Mouse (Mus musculus): Measurements from ENCODE around the gene Hoxa11. TPM values are rescaled to one million over a fixed set of nuclear protein-coding genes. Genes with fewer than 3 reads are reported as not detected.
A peak's percentile ranks its signal among the peaks of the same experiment; 100 is the strongest.

Gene Hoxa11
- polyA plus RNA-seq, 1 experiment from 2014 or later = not detected

DNA sequence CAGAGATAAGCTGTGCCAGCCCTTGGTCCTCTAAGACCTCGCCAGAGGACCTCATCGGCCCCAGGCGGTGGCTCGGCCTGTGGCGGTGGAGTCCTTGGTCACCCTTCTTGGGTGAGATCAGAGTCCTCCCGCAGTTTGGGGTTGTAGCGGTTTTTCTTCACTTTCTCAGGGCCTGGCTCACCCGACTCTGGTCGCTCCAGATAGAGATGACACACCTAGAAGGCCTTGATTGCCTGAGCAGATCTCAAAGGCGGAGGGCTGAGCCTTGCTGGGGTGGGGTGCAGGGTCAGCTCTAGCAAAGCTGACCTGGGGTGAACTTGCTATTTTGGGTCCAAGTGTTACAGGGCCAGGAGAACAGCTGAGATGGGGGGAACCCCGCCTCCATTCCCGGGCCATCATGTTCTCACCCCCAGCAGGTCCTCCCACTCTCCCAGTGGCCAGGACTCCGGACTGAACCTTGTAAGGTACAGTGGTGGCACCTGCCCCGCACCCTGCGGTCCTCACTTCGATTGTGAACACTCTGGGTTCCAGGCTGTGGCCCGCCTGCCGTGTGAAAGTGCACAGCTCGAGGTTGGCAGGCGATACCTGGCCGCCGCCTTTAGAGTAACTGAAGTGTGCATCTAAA is 28.2 kb upstream of the Hoxa11 start:
- no peak overlapping the region for H3K27ac ChIP-seq (ENCODE audit: poor library complexity, severe bottlenecking)
- peak overlapping the region; percentile 18 for H3K4me3 ChIP-seq
- H3K9me3 ChIP-seq (replicated peaks) = no peaks in the 10 kb centered on the region
- peaks cover 15% of the 10 kb centered on the region for H3K4me1 ChIP-seq (replicated peaks)
- 2% methylated on average over 22 of the region's 22 CpGs for WGBS
- ATAC-seq (ENCODE audit: insufficient number of reproducible peaks, low FRiP score) = no peak
- H3K4me2 ChIP-seq = peak overlapping the region; percentile 35
- no peak overlapping the region for H3K9ac ChIP-seq
- peaks cover 89% of the 10 kb centered on the region for H3K27me3 ChIP-seq (replicated peaks)
- H3K36me3 ChIP-seq = no peaks in the 10 kb centered on the region

GRCm38 (mm10) chr6:52272766-52273655 is 27.4 kb upstream of the Hoxa11 start:
- Histone ChIP-seq H3K36me3 (no peaks in the 10 kb centered on the region), H3K9ac (no peak overlapping the region), H3K4me3 (peak overlapping the region; percentile 18; the same call in 1 of the 2 replicates), H3K9me3 (replicated peaks) (no peaks in the 10 kb centered on the region), H3K27ac (ENCODE audit: poor library complexity, severe bottlenecking) (no peak overlapping the region), H3K27me3 (replicated peaks) (peaks cover 93% of the 10 kb centered on the region), H3K4me1 (replicated peaks) (peaks cover 15% of the 10 kb centered on the region), H3K4me2 (peak overlapping the region; percentile 35)
- no peak for ATAC-seq (ENCODE audit: insufficient number of reproducible peaks, low FRiP score)
- 9% methylated on average over 22 of the region's 22 CpGs for WGBS

- Histone ChIP-seq H3K4me2 (0 out of 2 replicates have a peak overlapping the region, but pooled peaks have one; percentile 1), H3K27me3 (replicated peaks) (peaks cover 89% of the 10 kb centered on the region), H3K4me3 (no peak overlapping the region), H3K36me3 (no peaks in the 10 kb centered on the region), H3K27ac (ENCODE audit: poor library complexity, severe bottlenecking) (no peak overlapping the region), H3K4me1 (replicated peaks) (peaks cover 15% of the 10 kb centered on the region), H3K9me3 (replicated peaks) (no peaks in the 10 kb centered on the region), H3K9ac (no peak overlapping the region)
- ATAC-seq (ENCODE audit: insufficient number of reproducible peaks, low FRiP score) = 0 out of 2 replicates have a peak, but pooled peaks have one; percentile 6
- 7% methylated on average over 23 of the region's 23 CpGs for WGBS
Measured at GRCm38 (mm10) chr6:52270494-52271480, 25.2 kb upstream of the Hoxa11 start.

GRCm38 (mm10) chr6:52268756-52269155 is 23.1 kb upstream of the Hoxa11 start:
- Histone ChIP-seq H3K9me3 (replicated peaks) (no peaks in the 10 kb centered on the region), H3K27me3 (replicated peaks) (peaks cover 92% of the 10 kb centered on the region), H3K27ac (ENCODE audit: poor library complexity, severe bottlenecking) (no peak overlapping the region), H3K36me3 (no peaks in the 10 kb centered on the region), H3K4me1 (replicated peaks) (peaks cover 9% of the 10 kb centered on the region), H3K4me2 (no peak overlapping the region), H3K9ac (no peak overlapping the region), H3K4me3 (no peak overlapping the region)
- WGBS = 3% methylated on average over 3 of the region's 3 CpGs
- no peak for ATAC-seq (ENCODE audit: insufficient number of reproducible peaks, low FRiP score)

DNA sequence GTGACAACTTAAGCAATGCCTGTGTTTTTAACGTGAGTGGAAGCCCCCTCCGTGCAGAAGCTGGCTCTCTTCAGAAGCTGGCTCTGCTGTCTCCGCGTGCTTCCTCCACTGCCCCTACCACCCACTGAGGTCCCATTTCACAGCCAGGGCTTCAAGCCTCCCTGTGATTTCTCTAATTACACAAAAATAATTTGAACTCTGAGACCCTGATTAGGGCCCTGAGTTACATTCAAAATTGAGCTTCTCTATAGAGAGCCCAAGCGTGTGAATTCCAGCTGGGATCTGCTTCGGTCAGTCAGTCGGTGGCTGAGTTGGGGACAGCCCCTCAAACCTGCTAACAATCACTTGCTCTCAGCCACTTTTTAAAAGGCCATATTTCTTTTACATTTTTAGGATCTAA is 22.7 kb upstream of the Hoxa11 start:
- no peak overlapping the region for H3K4me2 ChIP-seq
- no peaks in the 10 kb centered on the region for H3K36me3 ChIP-seq
- no peak overlapping the region for H3K4me3 ChIP-seq
- H3K27ac ChIP-seq (ENCODE audit: poor library complexity, severe bottlenecking) = no peak overlapping the region
- 5% methylated on average over 7 of the region's 7 CpGs for WGBS
- no peak for ATAC-seq (ENCODE audit: insufficient number of reproducible peaks, low FRiP score)
- H3K9ac ChIP-seq = no peak overlapping the region
- H3K9me3 ChIP-seq (replicated peaks) = no peaks in the 10 kb centered on the region
- H3K27me3 ChIP-seq (replicated peaks) = peaks cover 92% of the 10 kb centered on the region
- H3K4me1 ChIP-seq (replicated peaks) = peaks cover 5% of the 10 kb centered on the region; the same call in 1 of the 2 replicates

DNA sequence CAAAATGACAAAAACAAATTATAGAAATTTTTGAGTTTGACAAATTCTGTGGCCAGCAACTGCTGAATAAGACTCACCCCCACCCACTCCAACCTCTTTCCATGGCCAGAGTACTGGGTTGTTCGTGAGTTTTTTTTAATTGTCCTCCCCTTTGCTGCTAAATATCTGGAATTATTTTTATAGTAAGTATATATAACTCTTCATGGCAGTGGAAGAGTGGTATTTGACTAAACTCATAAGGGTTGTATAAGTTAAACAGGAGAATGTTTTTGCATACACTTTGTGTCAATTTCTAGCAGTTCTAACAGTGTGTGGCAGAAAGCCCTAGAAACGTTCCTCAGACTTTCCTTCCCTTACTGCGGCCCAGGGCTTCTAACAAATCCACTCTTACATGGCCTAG is 22.1 kb upstream of the Hoxa11 start:
- WGBS = 8% methylated on average over 3 of the region's 3 CpGs
- ATAC-seq (ENCODE audit: insufficient number of reproducible peaks, low FRiP score) = no peak
- Histone ChIP-seq H3K27ac (ENCODE audit: poor library complexity, severe bottlenecking) (no peak overlapping the region), H3K4me2 (no peak overlapping the region), H3K9me3 (replicated peaks) (no peaks in the 10 kb centered on the region), H3K4me3 (no peak overlapping the region), H3K36me3 (no peaks in the 10 kb centered on the region), H3K27me3 (replicated peaks) (peaks cover 93% of the 10 kb centered on the region), H3K9ac (no peak overlapping the region), H3K4me1 (replicated peaks) (no peaks in the 10 kb centered on the region)

DNA sequence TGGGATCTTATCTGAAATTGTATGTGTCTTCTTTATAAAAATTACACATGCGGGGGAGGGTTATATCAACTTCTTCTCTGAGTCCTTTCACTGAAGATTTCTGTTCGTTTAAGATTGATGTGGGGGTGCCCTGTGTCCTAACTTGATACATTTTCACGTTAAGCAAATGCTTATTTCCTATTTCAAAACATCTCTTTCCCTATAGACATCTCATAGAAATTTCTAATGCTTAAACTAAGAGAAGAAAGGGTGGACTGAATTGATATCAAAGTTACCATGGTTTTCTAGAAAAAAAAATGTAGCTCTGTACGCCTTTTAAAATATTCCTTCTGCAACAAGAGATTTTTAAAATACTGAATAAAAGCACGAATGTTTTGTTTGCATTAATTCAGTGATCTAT is 21.6 kb upstream of the Hoxa11 start:
- peaks cover 93% of the 10 kb centered on the region for H3K27me3 ChIP-seq (replicated peaks)
- H3K36me3 ChIP-seq = no peaks in the 10 kb centered on the region
- ATAC-seq (ENCODE audit: insufficient number of reproducible peaks, low FRiP score) = no peak
- 23% methylated on average over 5 of the region's 5 CpGs for WGBS
- no peak overlapping the region for H3K4me3 ChIP-seq
- no peak overlapping the region for H3K9ac ChIP-seq
- H3K27ac ChIP-seq (ENCODE audit: poor library complexity, severe bottlenecking) = no peak overlapping the region
- no peak overlapping the region for H3K4me2 ChIP-seq
- no peaks in the 10 kb centered on the region for H3K4me1 ChIP-seq (replicated peaks)
- no peaks in the 10 kb centered on the region for H3K9me3 ChIP-seq (replicated peaks)

GRCm38 (mm10) chr6:52266666-52266985 is 21.0 kb upstream of the Hoxa11 start:
- Histone ChIP-seq H3K4me2 (no peak overlapping the region), H3K4me3 (no peak overlapping the region), H3K4me1 (replicated peaks) (no peaks in the 10 kb centered on the region), H3K27me3 (replicated peaks) (peaks cover 95% of the 10 kb centered on the region), H3K9me3 (replicated peaks) (no peaks in the 10 kb centered on the region), H3K36me3 (no peaks in the 10 kb centered on the region), H3K9ac (no peak overlapping the region), H3K27ac (ENCODE audit: poor library complexity, severe bottlenecking) (no peak overlapping the region)
- no peak for ATAC-seq (ENCODE audit: insufficient number of reproducible peaks, low FRiP score)
- WGBS = under 1% methylated on average over 9 of the region's 9 CpGs

DNA sequence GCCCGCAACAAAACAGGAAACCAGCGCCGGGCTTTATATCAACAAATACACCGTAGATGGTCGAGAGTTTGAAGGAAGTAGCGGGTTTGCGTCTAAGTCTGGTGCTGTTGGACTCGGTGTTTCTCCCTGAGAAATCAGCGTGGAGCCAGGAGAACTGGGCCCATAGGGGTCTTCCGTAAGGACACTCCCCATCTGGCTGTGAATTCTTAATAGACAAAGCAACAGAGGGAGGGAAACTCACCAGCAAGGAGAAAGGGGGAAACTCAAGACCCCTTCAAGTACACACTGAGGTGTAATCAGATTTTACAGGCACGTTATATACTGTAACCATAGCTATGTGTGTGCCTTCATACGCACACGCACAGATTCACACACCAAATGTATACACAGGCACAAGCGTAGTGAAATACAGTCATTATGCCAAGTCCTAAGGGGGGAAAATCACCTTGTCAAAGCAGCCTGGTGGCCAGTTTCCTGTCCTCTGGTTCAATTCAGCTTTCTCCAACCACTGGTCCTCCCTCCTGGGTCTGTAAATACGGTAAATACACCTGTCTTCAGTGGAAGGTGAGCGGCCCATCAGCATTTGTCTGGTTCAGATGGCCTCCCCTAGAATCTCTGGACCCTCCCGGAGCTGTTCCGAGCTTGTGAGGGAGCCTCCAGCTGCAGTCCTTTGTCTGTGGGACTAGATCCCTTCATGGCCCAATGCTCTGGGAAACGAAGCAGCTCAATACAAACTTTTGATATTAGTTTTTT is 20.5 kb upstream of the Hoxa11 start:
- H3K4me2 ChIP-seq = no peak overlapping the region
- no peak overlapping the region for H3K9ac ChIP-seq
- peaks cover 95% of the 10 kb centered on the region for H3K27me3 ChIP-seq (replicated peaks)
- no peaks in the 10 kb centered on the region for H3K36me3 ChIP-seq
- H3K9me3 ChIP-seq (replicated peaks) = no peaks in the 10 kb centered on the region
- H3K4me1 ChIP-seq (replicated peaks) = peaks cover 2% of the 10 kb centered on the region; the same call in 1 of the 2 replicates
- H3K27ac ChIP-seq (ENCODE audit: poor library complexity, severe bottlenecking) = no peak overlapping the region
- 2% methylated on average over 19 of the region's 19 CpGs for WGBS
- H3K4me3 ChIP-seq = no peak overlapping the region
- no peak for ATAC-seq (ENCODE audit: insufficient number of reproducible peaks, low FRiP score)

DNA sequence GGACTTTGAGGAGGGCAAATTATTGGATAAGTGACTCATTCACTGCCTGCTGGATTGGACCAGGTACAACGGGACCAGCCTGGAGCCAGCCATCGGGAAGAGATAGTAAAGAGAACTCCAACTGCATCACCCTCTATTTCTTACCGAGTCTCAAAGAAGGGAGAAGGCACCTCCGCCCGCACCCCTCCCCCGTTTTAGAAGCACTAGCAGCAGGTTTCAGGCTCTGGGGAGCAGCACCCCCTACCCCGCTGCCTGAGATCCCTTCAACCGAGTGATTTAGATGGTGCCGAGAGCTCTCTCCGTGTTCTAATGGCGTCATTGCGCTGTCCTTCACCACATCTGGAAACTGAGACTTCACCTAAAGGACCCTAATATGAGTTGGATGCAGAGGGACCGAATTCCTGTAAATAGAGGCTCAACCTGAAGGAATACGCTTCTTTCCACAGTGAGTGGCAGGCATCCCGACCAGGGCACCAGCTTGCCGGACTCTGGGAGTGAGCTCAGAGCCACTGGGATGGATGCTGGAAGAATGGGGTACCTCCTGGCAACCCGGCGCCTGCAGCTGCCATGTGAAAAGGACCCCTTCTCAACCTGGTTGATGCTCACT is 19.8 kb upstream of the Hoxa11 start:
- no peak for ATAC-seq (ENCODE audit: insufficient number of reproducible peaks, low FRiP score)
- Histone ChIP-seq H3K36me3 (no peaks in the 10 kb centered on the region), H3K9ac (no peak overlapping the region), H3K9me3 (replicated peaks) (no peaks in the 10 kb centered on the region), H3K4me3 (no peak overlapping the region), H3K27ac (ENCODE audit: poor library complexity, severe bottlenecking) (no peak overlapping the region), H3K4me2 (no peak overlapping the region), H3K4me1 (replicated peaks) (peaks cover 8% of the 10 kb centered on the region; the same call in 1 of the 2 replicates), H3K27me3 (replicated peaks) (peaks cover 95% of the 10 kb centered on the region)
- WGBS = 2% methylated on average over 18 of the region's 18 CpGs
